Mouse (Mus musculus): Measurements from ENCODE around the gene Slco1a1. TPM values are rescaled to one million over a fixed set of nuclear protein-coding genes. Genes with fewer than 3 reads are reported as not detected.
"Not testable (repeated sequence)": the region's sequence is repeated elsewhere in the genome, so short reads cannot be mapped to it uniquely, and the experiment has no call there.

Slco1a1 gene
- polyA plus RNA-seq, 2 experiments = not detected

- no peak overlapping the region for H3K4me3 ChIP-seq (replicated peaks; ENCODE audit: low read length)
- no peak overlapping the region for H3K4me2 ChIP-seq (replicated peaks; ENCODE audit: low read depth, low read length, severe bottlenecking)
- no peaks in the 10 kb centered on the region for H3K4me1 ChIP-seq (ENCODE audit: control insufficient read depth, insufficient read depth, low read length)
- TF ChIP-seq POLR2A (IDR thresholded peaks at IDR 0.05; ENCODE audit: borderline replicate concordance, extremely low read depth, insufficient read depth, insufficient read length) = no peak
- no peak overlapping the region for H3K9ac ChIP-seq (ENCODE audit: low read depth, low read length, severe bottlenecking)
- DNase-seq (ENCODE audit: low spot score) (no peak), ATAC-seq (ENCODE audit: low FRiP score, low read depth) (no peak)
- no peak overlapping the region for H3K27ac ChIP-seq (replicated peaks; ENCODE audit: low read depth, low read length)
- WGBS = 72% methylated on average over 1 of the region's 1 CpGs
- H3K9me3 ChIP-seq (ENCODE audit: control insufficient read depth, low read length) = no peaks in the 10 kb centered on the region
- H3K27me3 ChIP-seq (ENCODE audit: control insufficient read depth, insufficient read depth, low read length) = no peaks in the 10 kb centered on the region
- H3K36me3 ChIP-seq (ENCODE audit: control insufficient read depth, insufficient read depth, low read length) = no peaks in the 10 kb centered on the region
Observed at GRCm38 (mm10) chr6:141940451-141940850, 6.3 kb downstream of the Slco1a1 start.

GRCm38 (mm10) chr6:141898197-141898596, 48.6 kb downstream of the Slco1a1 start:
- 78% methylated on average over 2 of the region's 2 CpGs for WGBS
- no peak for TF ChIP-seq POLR2A (IDR thresholded peaks at IDR 0.05; ENCODE audit: borderline replicate concordance, extremely low read depth, insufficient read depth, insufficient read length)
- no peak for DNase-seq (ENCODE audit: low spot score)
- no peak for ATAC-seq (ENCODE audit: low FRiP score, low read depth)
- Histone ChIP-seq H3K27ac (replicated peaks; ENCODE audit: low read depth, low read length) (no peak overlapping the region), H3K9me3 (ENCODE audit: control insufficient read depth, low read length) (no peaks in the 10 kb centered on the region), H3K27me3 (ENCODE audit: control insufficient read depth, insufficient read depth, low read length) (no peaks in the 10 kb centered on the region), H3K4me1 (ENCODE audit: control insufficient read depth, insufficient read depth, low read length) (no peaks in the 10 kb centered on the region), H3K4me3 (replicated peaks; ENCODE audit: low read length) (no peak overlapping the region), H3K4me2 (replicated peaks; ENCODE audit: low read depth, low read length, severe bottlenecking) (no peak overlapping the region), H3K9ac (ENCODE audit: low read depth, low read length, severe bottlenecking) (no peak overlapping the region), H3K36me3 (ENCODE audit: control insufficient read depth, insufficient read depth, low read length) (no peaks in the 10 kb centered on the region)

GRCm38 (mm10) chr6:141889723-141890122, 57.0 kb downstream of the Slco1a1 start:
- no peak overlapping the region for H3K9ac ChIP-seq (ENCODE audit: low read depth, low read length, severe bottlenecking)
- H3K4me3 ChIP-seq (replicated peaks; ENCODE audit: low read length) = no peak overlapping the region
- no peak for ATAC-seq (ENCODE audit: low FRiP score, low read depth)
- no peak overlapping the region for H3K4me2 ChIP-seq (replicated peaks; ENCODE audit: low read depth, low read length, severe bottlenecking)
- H3K27ac ChIP-seq (replicated peaks; ENCODE audit: low read depth, low read length) = no peak overlapping the region
- no peaks in the 10 kb centered on the region for H3K9me3 ChIP-seq (ENCODE audit: control insufficient read depth, low read length)
- DNase-seq (ENCODE audit: low spot score) = no peak
- no peaks in the 10 kb centered on the region for H3K27me3 ChIP-seq (ENCODE audit: control insufficient read depth, insufficient read depth, low read length)
- TF ChIP-seq POLR2A (IDR thresholded peaks at IDR 0.05; ENCODE audit: borderline replicate concordance, extremely low read depth, insufficient read depth, insufficient read length) = no peak
- no peaks in the 10 kb centered on the region for H3K36me3 ChIP-seq (ENCODE audit: control insufficient read depth, insufficient read depth, low read length)
- no peaks in the 10 kb centered on the region for H3K4me1 ChIP-seq (ENCODE audit: control insufficient read depth, insufficient read depth, low read length)
- WGBS = 48% methylated on average over 2 of the region's 2 CpGs

- H3K9me3 ChIP-seq (ENCODE audit: control insufficient read depth, low read length) = no peaks in the 10 kb centered on the region
- no peaks in the 10 kb centered on the region for H3K36me3 ChIP-seq (ENCODE audit: control insufficient read depth, insufficient read depth, low read length)
- TF ChIP-seq POLR2A (IDR thresholded peaks at IDR 0.05; ENCODE audit: borderline replicate concordance, extremely low read depth, insufficient read depth, insufficient read length) = no peak
- ATAC-seq (ENCODE audit: low FRiP score, low read depth) (no peak), DNase-seq (ENCODE audit: low spot score) (no peak)
- H3K9ac ChIP-seq (ENCODE audit: low read depth, low read length, severe bottlenecking) = no peak overlapping the region
- H3K27me3 ChIP-seq (ENCODE audit: control insufficient read depth, insufficient read depth, low read length) = no peaks in the 10 kb centered on the region
- no peak overlapping the region for H3K27ac ChIP-seq (replicated peaks; ENCODE audit: low read depth, low read length)
- no peak overlapping the region for H3K4me3 ChIP-seq (replicated peaks; ENCODE audit: low read length)
- WGBS = 66% methylated on average over 2 of the region's 2 CpGs
- no peaks in the 10 kb centered on the region for H3K4me1 ChIP-seq (ENCODE audit: control insufficient read depth, insufficient read depth, low read length)
- H3K4me2 ChIP-seq (replicated peaks; ENCODE audit: low read depth, low read length, severe bottlenecking) = no peak overlapping the region
Observed at GRCm38 (mm10) chr6:141888248-141888647, 58.5 kb downstream of the Slco1a1 start.

- no peaks in the 10 kb centered on the region for H3K27me3 ChIP-seq (ENCODE audit: control insufficient read depth, insufficient read depth, low read length)
- no peak for ATAC-seq (ENCODE audit: low FRiP score, low read depth)
Observed at GRCm38 (mm10) chr6:141882581-141882980, 64.2 kb downstream of the Slco1a1 start.

GRCm38 (mm10) chr6:141875742-141876141, 71.0 kb downstream of the Slco1a1 start:
- 75% methylated on average over 4 of the region's 4 CpGs for WGBS
- H3K36me3 ChIP-seq (ENCODE audit: control insufficient read depth, insufficient read depth, low read length); H3K4me2 ChIP-seq (replicated peaks; ENCODE audit: low read depth, low read length, severe bottlenecking); H3K27me3 ChIP-seq (ENCODE audit: control insufficient read depth, insufficient read depth, low read length); ATAC-seq (ENCODE audit: low FRiP score, low read depth); H3K27ac ChIP-seq (replicated peaks; ENCODE audit: low read depth, low read length); H3K9me3 ChIP-seq (ENCODE audit: control insufficient read depth, low read length); H3K4me1 ChIP-seq (ENCODE audit: control insufficient read depth, insufficient read depth, low read length); DNase-seq (ENCODE audit: low spot score); H3K9ac ChIP-seq (ENCODE audit: low read depth, low read length, severe bottlenecking); H3K4me3 ChIP-seq (replicated peaks; ENCODE audit: low read length): not testable (repeated sequence)

More at GRCm38 (mm10) chr6:141882581-141882980, 64.2 kb downstream of the Slco1a1 start:
- TF ChIP-seq POLR2A (IDR thresholded peaks at IDR 0.05; ENCODE audit: borderline replicate concordance, extremely low read depth, insufficient read depth, insufficient read length) = no peak
- Histone ChIP-seq H3K27ac (replicated peaks; ENCODE audit: low read depth, low read length) (no peak overlapping the region), H3K4me1 (ENCODE audit: control insufficient read depth, insufficient read depth, low read length) (no peaks in the 10 kb centered on the region), H3K4me2 (replicated peaks; ENCODE audit: low read depth, low read length, severe bottlenecking) (no peak overlapping the region), H3K9ac (ENCODE audit: low read depth, low read length, severe bottlenecking) (no peak overlapping the region), H3K9me3 (ENCODE audit: control insufficient read depth, low read length) (no peaks in the 10 kb centered on the region), H3K36me3 (ENCODE audit: control insufficient read depth, insufficient read depth, low read length) (no peaks in the 10 kb centered on the region), H3K4me3 (replicated peaks; ENCODE audit: low read length) (no peak overlapping the region)
- WGBS = 50% methylated on average over 1 of the region's 1 CpGs
- DNase-seq (ENCODE audit: low spot score) = no peak

All from limb, embryonic 14.5 days (tissue).